Mouse (Mus musculus): ENCODE measurements around the gene Cyp2u1.

GRCm38 (mm10) chr3:131272374-131273100 is 30.5 kb downstream of the Cyp2u1 start:
- TF ChIP-seq CTCF (IDR thresholded peaks at IDR 0.05; ENCODE audit: extremely low read depth, insufficient read depth, insufficient read length, insufficient replicate concordance) (no peak), POLR2A (IDR thresholded peaks at IDR 0.05; ENCODE audit: low read depth, low read length) (no peak)
